Mouse (Mus musculus): ENCODE measurements at regions not wholly inside any gene's neighbourhood (a gene's known extent, or its start where the extent isn't known, plus 50 kb on each side); places are given as distances from the start of the nearest gene placed in this dataset.

- no peak for ATAC-seq (ENCODE audit: insufficient number of reproducible peaks, low FRiP score, low TSS enrichment)
Measured at GRCm38 (mm10) chr11:71498299-71498698, 251.4 kb upstream of the Wscd1 start.

- ATAC-seq (ENCODE audit: insufficient number of reproducible peaks, low FRiP score, low TSS enrichment) = no peak
Measured at GRCm38 (mm10) chr11:71502156-71502555, 247.6 kb upstream of the Wscd1 start.

GRCm38 (mm10) chr11:71512271-71513066, 237.3 kb upstream of the Wscd1 start:
- no peak for ATAC-seq (ENCODE audit: insufficient number of reproducible peaks, low FRiP score, low TSS enrichment)

- ATAC-seq (ENCODE audit: insufficient number of reproducible peaks, low FRiP score, low TSS enrichment) = no peak
Measured at GRCm38 (mm10) chr11:71513067-71513350, 236.7 kb upstream of the Wscd1 start.

GRCm38 (mm10) chr11:71515264-71515663, 234.5 kb upstream of the Wscd1 start:
- no peak for ATAC-seq (ENCODE audit: insufficient number of reproducible peaks, low FRiP score, low TSS enrichment)

GRCm38 (mm10) chr11:71517377-71517776, 232.3 kb upstream of the Wscd1 start:
- no peak for ATAC-seq (ENCODE audit: insufficient number of reproducible peaks, low FRiP score, low TSS enrichment)

- ATAC-seq (ENCODE audit: insufficient number of reproducible peaks, low FRiP score, low TSS enrichment) = no peak
Measured at GRCm38 (mm10) chr11:71527691-71528090, 222.0 kb upstream of the Wscd1 start.

GRCm38 (mm10) chr11:71528588-71528987, 221.1 kb upstream of the Wscd1 start:
- no peak for ATAC-seq (ENCODE audit: insufficient number of reproducible peaks, low FRiP score, low TSS enrichment)

GRCm38 (mm10) chr11:71541178-71541845, 208.4 kb upstream of the Wscd1 start:
- ATAC-seq (ENCODE audit: insufficient number of reproducible peaks, low FRiP score, low TSS enrichment) = no peak

- no peak for ATAC-seq (ENCODE audit: insufficient number of reproducible peaks, low FRiP score, low TSS enrichment)
Measured at GRCm38 (mm10) chr11:71557412-71557811, 192.3 kb upstream of the Wscd1 start.

GRCm38 (mm10) chr11:71564831-71565230, 184.9 kb upstream of the Wscd1 start:
- no peak for ATAC-seq (ENCODE audit: insufficient number of reproducible peaks, low FRiP score, low TSS enrichment)

GRCm38 (mm10) chr11:71576801-71577200, 172.9 kb upstream of the Wscd1 start:
- no peak for ATAC-seq (ENCODE audit: insufficient number of reproducible peaks, low FRiP score, low TSS enrichment)

GRCm38 (mm10) chr11:71581775-71582174, 167.9 kb upstream of the Wscd1 start:
- ATAC-seq (ENCODE audit: insufficient number of reproducible peaks, low FRiP score, low TSS enrichment) = no peak

- ATAC-seq (ENCODE audit: insufficient number of reproducible peaks, low FRiP score, low TSS enrichment) = no peak
Measured at GRCm38 (mm10) chr11:71591014-71591413, 158.7 kb upstream of the Wscd1 start.

GRCm38 (mm10) chr11:71594250-71594847, 155.4 kb upstream of the Wscd1 start:
- ATAC-seq (ENCODE audit: insufficient number of reproducible peaks, low FRiP score, low TSS enrichment) = no peak

GRCm38 (mm10) chr11:71597709-71598108, 152.0 kb upstream of the Wscd1 start:
- no peak for ATAC-seq (ENCODE audit: insufficient number of reproducible peaks, low FRiP score, low TSS enrichment)

- ATAC-seq (ENCODE audit: insufficient number of reproducible peaks, low FRiP score, low TSS enrichment) = no peak
Measured at GRCm38 (mm10) chr11:71610782-71611181, 138.9 kb upstream of the Wscd1 start.

GRCm38 (mm10) chr11:71615526-71615925, 134.2 kb upstream of the Wscd1 start:
- ATAC-seq (ENCODE audit: insufficient number of reproducible peaks, low FRiP score, low TSS enrichment) = no peak; the same call in 1 of the 2 replicates

- ATAC-seq (ENCODE audit: insufficient number of reproducible peaks, low FRiP score, low TSS enrichment) = no peak
Measured at GRCm38 (mm10) chr11:71625501-71626191, 124.1 kb upstream of the Wscd1 start.

- no peak for ATAC-seq (ENCODE audit: insufficient number of reproducible peaks, low FRiP score, low TSS enrichment)
Measured at GRCm38 (mm10) chr11:71636111-71636510, 113.6 kb upstream of the Wscd1 start.

- no peak for ATAC-seq (ENCODE audit: insufficient number of reproducible peaks, low FRiP score, low TSS enrichment)
Measured at GRCm38 (mm10) chr11:71636785-71637184, 112.9 kb upstream of the Wscd1 start.

Measured in cerebellum, adult (tissue).